Mouse (Mus musculus) embryo, embryonic 9.5 days (tissue): Measurements from ENCODE around the gene Ccdc85c.

Source experiments
- DNase-seq: peaks from one replicate; pipeline ENCODE4 v3.0.0-alpha.2; 2017; ENCODE audit errors: extremely low spot score

Ccdc85c gene

DNA sequence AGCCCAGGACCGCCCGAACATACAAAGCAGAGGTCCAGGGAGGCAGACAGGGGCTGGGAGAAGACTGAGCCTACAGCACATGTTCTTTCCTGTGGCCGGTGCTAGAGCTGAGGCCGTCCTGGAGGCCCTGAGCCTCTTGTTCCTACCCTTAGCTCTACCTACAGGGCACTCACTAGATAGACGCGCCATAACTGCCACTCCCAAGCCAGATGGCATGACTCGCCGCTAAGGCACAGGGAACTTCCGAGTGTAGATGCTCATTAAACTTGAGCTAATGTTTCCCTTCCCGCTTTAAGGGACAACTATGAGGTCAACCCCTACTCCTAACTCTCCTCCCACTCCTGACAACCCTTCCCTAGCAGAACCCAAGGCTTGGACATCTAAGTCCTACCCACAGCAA is 6.3 kb downstream of the Ccdc85c start:
- no peak for DNase-seq

GRCm38 (mm10) chr12:108267653-108268052 is 7.6 kb downstream of the Ccdc85c start:
- DNase-seq = no peak

DNA sequence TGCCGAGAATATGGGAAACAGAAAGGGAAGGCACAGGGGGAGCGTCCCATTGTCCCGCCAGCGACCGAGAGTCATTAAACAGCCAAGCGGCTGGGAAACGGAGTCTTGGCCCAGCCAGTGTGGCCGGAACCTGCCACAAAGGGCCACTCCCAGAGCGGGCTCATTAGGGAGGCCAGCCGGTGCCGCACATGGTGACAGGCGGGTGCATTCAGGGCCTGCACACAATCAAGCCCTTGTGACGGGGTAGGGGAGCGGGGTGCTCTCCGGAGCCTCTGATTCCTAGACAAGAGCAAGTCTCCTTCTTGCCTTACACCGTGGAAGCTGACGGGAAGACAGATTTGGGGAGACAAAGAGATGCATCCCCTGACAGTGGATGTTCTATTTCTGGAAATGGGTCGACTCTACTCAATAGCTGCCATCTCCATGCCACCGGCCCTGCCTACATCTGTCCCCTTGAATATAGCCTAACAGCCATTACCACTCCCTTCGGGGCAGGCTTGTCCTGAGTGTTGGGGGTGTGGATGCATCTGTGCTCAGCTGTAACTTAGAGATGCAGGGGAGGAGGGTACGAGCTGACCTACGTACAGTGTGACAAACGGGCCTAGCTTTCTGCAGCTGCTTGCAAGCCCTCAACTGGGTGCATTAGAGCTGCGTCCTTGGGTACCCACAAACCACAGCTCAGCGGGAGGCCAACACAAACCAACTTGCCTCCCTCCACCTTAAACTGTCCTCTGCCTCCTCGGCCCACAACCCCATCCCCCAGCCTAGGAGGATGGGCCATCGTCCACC is 9.2 kb downstream of the Ccdc85c start:
- DNase-seq = peak; percentile 63

DNA sequence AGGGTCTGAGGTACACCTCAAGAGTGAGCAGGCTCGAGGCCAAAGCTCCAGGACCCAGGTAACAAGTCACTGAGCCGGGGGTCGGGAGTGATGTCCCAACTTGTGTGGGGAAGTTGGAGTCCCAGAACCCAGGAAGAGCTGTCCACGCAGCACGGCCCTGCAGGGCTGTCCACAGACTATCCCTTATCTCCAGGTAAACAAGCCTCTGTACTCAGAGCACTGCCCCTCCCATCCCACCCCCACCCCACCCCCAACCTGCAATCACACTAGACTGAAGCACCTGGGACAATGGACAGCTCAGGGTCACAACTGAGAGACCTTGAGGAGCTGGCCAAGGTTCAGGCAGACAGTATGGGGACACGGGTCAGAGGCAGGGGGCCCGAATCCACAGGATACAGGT is 10.3 kb downstream of the Ccdc85c start:
- DNase-seq = no peak

DNA sequence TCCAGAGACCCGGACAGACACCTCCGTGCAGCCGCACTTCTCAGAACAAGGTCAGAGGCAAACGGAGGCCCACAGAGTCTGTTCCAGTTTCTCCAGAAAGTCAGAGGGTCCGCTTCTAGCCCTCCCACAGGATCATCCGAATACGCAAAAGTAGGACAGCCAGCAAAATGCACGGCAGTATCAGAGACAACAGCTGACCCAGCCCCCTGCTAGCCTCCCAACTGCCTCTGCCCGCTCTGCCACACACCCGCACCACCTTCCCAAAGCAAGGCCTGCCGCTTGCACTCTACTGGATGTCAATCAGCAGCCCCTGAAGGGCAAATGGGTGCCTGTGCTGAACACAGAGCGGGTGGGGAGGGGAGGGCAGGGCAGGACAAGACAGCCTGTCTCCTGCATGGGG is 14.3 kb downstream of the Ccdc85c start:
- DNase-seq = no peak

GRCm38 (mm10) chr12:108259322-108260049 is 15.7 kb downstream of the Ccdc85c start:
- DNase-seq = no peak

DNA sequence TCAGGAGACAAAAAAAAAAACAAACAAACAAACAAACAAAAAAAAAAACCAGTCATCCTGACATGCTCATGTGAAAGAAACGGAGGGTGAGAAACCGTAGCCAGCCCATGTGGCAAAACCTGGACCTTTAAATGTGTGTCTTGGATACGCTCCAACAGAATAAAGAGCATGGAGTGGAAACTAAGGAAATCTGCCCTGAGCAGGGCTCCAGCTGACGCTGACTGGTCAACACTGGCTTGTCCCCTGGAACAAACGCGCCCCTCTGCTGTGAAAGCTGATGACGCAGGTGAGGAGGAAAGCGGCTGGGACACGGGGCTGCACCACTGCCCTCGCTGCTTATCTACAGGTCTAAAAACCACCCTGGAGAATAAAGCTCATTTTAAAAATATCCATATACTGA is 18.5 kb downstream of the Ccdc85c start:
- DNase-seq = no peak

DNA sequence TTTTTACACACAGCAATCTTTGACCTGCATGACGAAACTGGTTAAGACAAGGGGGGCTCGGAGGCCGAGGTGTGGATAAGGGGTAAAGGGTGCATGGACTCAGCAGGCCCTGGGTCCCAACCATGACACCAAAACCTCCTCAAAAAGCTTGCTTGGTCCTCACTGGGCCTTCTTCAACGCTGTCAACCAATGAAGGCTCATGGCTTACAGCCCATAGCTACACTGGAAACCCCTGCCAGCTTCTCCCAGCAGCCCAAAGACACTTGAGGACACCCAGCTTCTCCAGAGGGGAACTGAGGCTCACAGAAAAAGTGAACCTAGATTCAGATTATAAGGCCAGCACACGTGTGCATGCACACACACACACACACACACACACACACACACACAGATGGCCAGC is 19.3 kb downstream of the Ccdc85c start:
- no peak for DNase-seq

GRCm38 (mm10) chr12:108255511-108255919 is 19.7 kb downstream of the Ccdc85c start:
- DNase-seq = peak; percentile 74

GRCm38 (mm10) chr12:108253042-108253441 is 22.2 kb downstream of the Ccdc85c start:
- DNase-seq = no peak

DNA sequence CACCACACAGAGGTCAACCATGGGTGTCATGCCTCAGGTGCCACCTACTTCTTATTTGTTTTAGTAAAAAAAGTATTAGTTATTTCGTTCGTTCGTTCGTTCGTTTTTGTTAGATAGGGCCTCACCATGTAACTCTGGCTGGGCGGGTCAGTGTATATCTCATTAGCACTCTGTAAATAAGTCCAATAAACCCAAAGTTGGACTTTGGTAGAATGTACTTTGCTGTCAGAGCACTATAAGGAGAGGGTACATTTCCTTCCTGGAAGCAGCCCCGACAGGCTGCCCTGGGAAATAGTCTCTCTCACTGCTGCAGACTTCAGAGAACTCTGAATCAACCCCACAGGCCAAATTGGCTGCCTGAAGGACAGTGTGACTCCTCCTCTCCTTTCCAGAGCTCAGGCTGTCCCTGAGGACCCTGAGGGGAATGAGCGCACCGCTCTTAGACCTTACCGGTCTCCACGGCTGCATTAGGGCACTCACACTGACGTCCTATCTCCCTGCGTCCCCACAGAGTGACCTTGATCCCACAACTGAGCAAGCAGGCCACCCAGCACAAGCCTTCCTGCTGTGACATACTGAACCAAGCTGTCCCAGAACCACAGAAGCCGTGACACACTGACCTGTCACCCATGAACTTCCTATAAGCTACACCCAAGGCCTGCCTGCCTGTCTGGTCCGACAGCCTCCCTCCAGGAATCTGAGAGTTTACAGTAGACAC is 23.2 kb downstream of the Ccdc85c start:
- DNase-seq = no peak

DNA sequence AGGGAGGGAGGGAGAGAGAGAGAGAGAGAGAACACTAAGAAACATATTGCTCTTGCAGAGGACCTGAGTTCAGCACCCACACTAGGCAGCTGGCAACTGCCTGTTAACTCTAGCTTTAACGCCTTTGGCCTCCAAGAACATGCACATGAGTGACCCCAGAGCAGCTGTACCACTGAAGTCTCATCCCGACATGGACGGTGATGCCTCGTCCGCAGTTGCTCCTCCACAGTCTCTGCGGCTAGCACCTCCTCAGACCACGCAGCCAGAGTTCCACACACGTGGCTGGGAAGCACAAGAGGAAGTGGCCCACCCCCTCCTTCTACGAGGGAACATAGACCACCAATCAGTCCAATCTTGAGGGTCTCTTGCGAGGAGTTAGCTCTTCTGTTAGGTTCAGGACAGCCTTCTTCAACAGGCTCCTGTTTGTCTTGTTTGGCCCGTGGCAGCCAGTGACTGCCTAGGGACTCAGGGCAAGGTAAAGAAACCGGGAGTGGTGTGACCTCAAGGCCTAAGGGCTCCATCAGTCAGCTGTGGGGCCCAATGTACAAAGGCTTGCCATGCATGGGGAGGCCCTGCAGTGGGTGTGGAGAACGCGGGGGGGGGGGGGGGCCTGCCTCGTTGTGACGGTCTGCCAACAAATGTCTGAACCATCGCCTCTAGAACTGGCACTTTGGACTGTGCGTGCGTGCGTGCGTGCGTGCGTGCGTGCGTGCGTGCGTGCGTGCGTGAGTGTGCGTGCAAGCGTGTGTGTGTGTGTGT is 24.0 kb downstream of the Ccdc85c start:
- no peak for DNase-seq

- no peak for DNase-seq
Measured at GRCm38 (mm10) chr12:108249522-108249921, 25.7 kb downstream of the Ccdc85c start.

DNA sequence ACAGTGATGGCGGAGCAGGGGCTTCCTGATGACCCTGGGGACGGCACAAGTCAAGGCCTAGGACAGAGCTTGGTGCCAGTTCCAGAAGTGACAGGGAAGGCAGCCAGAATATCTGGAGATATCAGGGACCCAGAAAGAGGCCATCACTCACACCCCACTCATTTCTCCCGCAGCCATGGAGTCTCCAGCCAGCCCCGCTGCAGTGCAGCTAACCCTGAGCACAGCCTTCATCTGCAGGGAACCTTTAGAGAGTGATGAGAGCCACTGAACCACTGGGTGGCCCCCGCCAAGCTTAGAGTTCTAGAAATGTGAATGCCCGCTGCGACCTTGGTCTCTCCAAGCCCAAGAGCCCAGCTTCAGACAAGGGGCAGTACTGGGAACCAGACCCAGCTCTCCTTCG is 26.2 kb downstream of the Ccdc85c start:
- no peak for DNase-seq

GRCm38 (mm10) chr12:108246759-108247500 is 28.3 kb downstream of the Ccdc85c start:
- no peak for DNase-seq

DNA sequence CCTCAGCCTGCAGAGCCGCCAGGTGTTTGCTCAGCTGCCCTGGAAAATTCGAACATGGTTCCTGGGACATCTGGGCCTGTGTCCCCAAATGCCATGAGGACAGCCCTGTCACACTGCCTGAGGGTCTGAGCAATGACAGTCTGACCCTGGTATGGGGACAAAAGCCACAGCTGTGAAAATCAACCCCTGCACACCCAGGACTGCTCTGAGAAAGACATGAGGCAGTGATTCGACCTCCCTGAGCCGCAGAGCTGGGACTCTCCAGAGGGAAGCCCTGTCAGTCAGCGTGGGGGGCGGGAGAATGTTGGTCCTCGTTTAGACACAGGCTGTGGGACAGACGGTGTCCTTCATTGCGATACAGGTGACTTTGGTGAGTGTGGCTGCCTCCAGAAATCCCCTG is 29.6 kb downstream of the Ccdc85c start:
- DNase-seq = no peak

- no peak for DNase-seq
Measured at GRCm38 (mm10) chr12:108244778-108245177, 30.4 kb downstream of the Ccdc85c start.

DNA sequence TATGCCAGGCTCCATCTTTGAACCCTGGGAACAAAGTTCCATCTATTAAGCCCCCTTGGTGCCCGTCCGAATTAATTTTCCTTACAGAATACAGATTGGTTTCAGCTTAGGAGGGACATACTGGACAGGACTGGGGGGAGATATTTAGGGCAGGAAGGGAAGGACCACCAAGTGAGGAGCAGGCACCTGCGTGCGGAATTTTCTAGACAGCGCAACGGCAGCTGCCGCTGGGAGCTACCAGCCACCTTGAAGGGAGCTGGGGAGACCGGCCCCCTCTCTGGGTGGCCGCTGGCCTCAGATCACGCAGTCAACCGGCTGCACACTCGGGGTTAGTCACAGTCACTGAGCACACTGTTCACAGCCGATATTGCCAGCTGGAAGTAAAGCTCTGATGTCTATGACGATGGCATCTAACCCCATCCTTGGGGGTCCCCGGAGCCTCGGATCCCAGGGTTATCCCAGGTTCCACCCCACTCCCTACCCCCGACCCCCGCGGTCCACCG is 32.9 kb downstream of the Ccdc85c start:
- DNase-seq = no peak

- DNase-seq = peak; percentile 57
Measured at GRCm38 (mm10) chr12:108241626-108242025, 33.6 kb downstream of the Ccdc85c start.

GRCm38 (mm10) chr12:108240953-108241588 is 34.2 kb downstream of the Ccdc85c start:
- DNase-seq = peak; percentile 82
